Mouse (Mus musculus) heart, embryonic 16.5 days (tissue): ENCODE data around the gene Elmo1. TPM values are rescaled to one million over a fixed set of nuclear protein-coding genes. Genes with fewer than 3 reads are reported as not detected.
"Not testable (repeated sequence)": the region's sequence is repeated elsewhere in the genome, so short reads cannot be mapped to it uniquely, and the experiment has no call there.

Experiments used
- ATAC-seq: fragments of 200-750 bp; cut with Nextera tagmentation; replicated peaks from 2 replicates; pipeline ENCODE4 v1.8.0; 2017; ENCODE audit warnings: moderate number of reproducible peaks; ENCODE audit not compliant: insufficient read depth, low FRiP score; ENCODE audit errors: extremely low read depth
- H3K27ac ChIP-seq: fragments of 300-500 bp; sonication (generic); 2 replicates; pipeline ENCODE4 v1.5.1; 2014; ENCODE audit warnings: mild to moderate bottlenecking, low read length, control low read depth, moderate library complexity
- H3K27me3 ChIP-seq: fragments of 300-500 bp; sonication (generic); 2 replicates; pipeline ENCODE4 v1.6.1; 2014; ENCODE audit warnings: low read length, mixed read lengths; ENCODE audit not compliant: control insufficient read depth, insufficient read depth
- H3K36me3 ChIP-seq: fragments of 300-500 bp; sonication (generic); 2 replicates; pipeline ENCODE4 v1.6.1; 2014; ENCODE audit not compliant: control insufficient read depth, insufficient read depth
- H3K4me1 ChIP-seq: fragments of 300-500 bp; sonication (generic); 2 replicates; pipeline ENCODE4 v1.6.1; 2014; ENCODE audit warnings: low read length, mixed read lengths; ENCODE audit not compliant: control insufficient read depth, insufficient read depth
- H3K4me2 ChIP-seq: fragments of 300-500 bp; sonication (generic); 2 replicates; pipeline ENCODE4 v1.6.1; 2014; ENCODE audit warnings: low read depth, mild to moderate bottlenecking, control low read depth, low read length
- H3K4me3 ChIP-seq: fragments of 300-500 bp; sonication (generic); 2 replicates; pipeline ENCODE4 v1.5.1; 2014; ENCODE audit warnings: mild to moderate bottlenecking, control low read depth, low read length
- H3K9ac ChIP-seq: fragments of 300-500 bp; sonication (generic); 2 replicates; pipeline ENCODE4 v1.6.1; 2014; ENCODE audit warnings: low read length, control low read depth
- H3K9me3 ChIP-seq: fragments of 300-500 bp; sonication (generic); replicated peaks from 2 replicates; pipeline ENCODE4 v1.6.1; 2016; ENCODE audit warnings: low read length; ENCODE audit not compliant: control insufficient read depth
- WGBS: fragments of 180-500 bp; shearing (Covaris S2); extraction: QIAGEN DNeasy Blood & Tissue Kit; methylation state at CpG from one replicate; pipeline ENCODE4 v1.1.7; 2014; 5-methylcytosine and 5-hydroxymethylcytosine counted together
- polyA plus RNA-seq: library from polyadenylated mRNA; unstranded; fragments of >200 nt; fragmentation: Nextera tagmentation; extraction: Ambion mirVana; gene quantifications from 2 replicates; pipeline ENCODE4 v1.2.1, GENCODE M21; 2015

The Elmo1 gene
- polyA plus RNA-seq, 1 experiment from 2014 or later: 17.7 TPM

GRCm38 (mm10) chr13:20615596-20616469 is 525.4 kb downstream of the Elmo1 start:
- WGBS: 66% methylated on average over 10 of the region's 10 CpGs
- H3K9ac ChIP-seq: no peak overlapping the region
- H3K27me3 ChIP-seq: no peaks in the 10 kb centered on the region
- no peaks in the 10 kb centered on the region for H3K9me3 ChIP-seq
- no peak overlapping the region for H3K4me3 ChIP-seq
- ATAC-seq: no peak
- H3K4me2 ChIP-seq: no peak overlapping the region
- no peak overlapping the region for H3K27ac ChIP-seq
- H3K36me3 ChIP-seq: no peaks in the 10 kb centered on the region
- H3K4me1 ChIP-seq: no peaks in the 10 kb centered on the region; the same call in 1 of the 2 replicates

GRCm38 (mm10) chr13:20619946-20620345 is 529.5 kb downstream of the Elmo1 start:
- H3K36me3 ChIP-seq: no peaks in the 10 kb centered on the region
- ATAC-seq: no peak
- H3K4me1 ChIP-seq: no peaks in the 10 kb centered on the region
- no peaks in the 10 kb centered on the region for H3K27me3 ChIP-seq
- H3K4me3 ChIP-seq: no peak overlapping the region
- H3K9me3 ChIP-seq: no peaks in the 10 kb centered on the region
- no peak overlapping the region for H3K9ac ChIP-seq
- WGBS: 79% methylated on average over 5 of the region's 5 CpGs
- H3K27ac ChIP-seq: no peak overlapping the region
- no peak overlapping the region for H3K4me2 ChIP-seq

GRCm38 (mm10) chr13:20623071-20623850 is 532.9 kb downstream of the Elmo1 start:
- WGBS: 78% methylated on average over 7 of the region's 7 CpGs
- Histone ChIP-seq H3K27ac (no peak overlapping the region), H3K9ac (no peak overlapping the region), H3K4me1 (no peaks in the 10 kb centered on the region), H3K9me3 (peaks cover 6% of the 10 kb centered on the region; the same call in 1 of the 2 replicates), H3K4me3 (no peak overlapping the region), H3K4me2 (no peak overlapping the region), H3K27me3 (no peaks in the 10 kb centered on the region), H3K36me3 (no peaks in the 10 kb centered on the region)
- ATAC-seq: no peak

GRCm38 (mm10) chr13:20627796-20628195 is 537.4 kb downstream of the Elmo1 start:
- Histone ChIP-seq H3K9ac (no peak overlapping the region), H3K4me3 (no peak overlapping the region), H3K4me2 (no peak overlapping the region), H3K9me3 (peaks cover 6% of the 10 kb centered on the region; the same call in 1 of the 2 replicates), H3K4me1 (no peaks in the 10 kb centered on the region), H3K27ac (no peak overlapping the region), H3K36me3 (no peaks in the 10 kb centered on the region), H3K27me3 (no peaks in the 10 kb centered on the region)
- no peak for ATAC-seq
- WGBS: 74% methylated on average over 6 of the region's 6 CpGs

GRCm38 (mm10) chr13:20632477-20632876 is 542.1 kb downstream of the Elmo1 start:
- no peaks in the 10 kb centered on the region for H3K9me3 ChIP-seq
- no peak overlapping the region for H3K27ac ChIP-seq
- 36% methylated on average over 5 of the region's 5 CpGs for WGBS
- no peaks in the 10 kb centered on the region for H3K4me1 ChIP-seq
- H3K4me2 ChIP-seq: no peak overlapping the region
- H3K27me3 ChIP-seq: no peaks in the 10 kb centered on the region
- no peaks in the 10 kb centered on the region for H3K36me3 ChIP-seq
- H3K9ac ChIP-seq: no peak overlapping the region
- no peak overlapping the region for H3K4me3 ChIP-seq
- ATAC-seq: no peak

GRCm38 (mm10) chr13:20634679-20635078 is 544.3 kb downstream of the Elmo1 start:
- not testable (repeated sequence) for H3K9me3 ChIP-seq, H3K27me3 ChIP-seq, H3K4me2 ChIP-seq, H3K9ac ChIP-seq, H3K36me3 ChIP-seq, H3K4me3 ChIP-seq, ATAC-seq, H3K4me1 ChIP-seq, H3K27ac ChIP-seq
- 72% methylated on average over 1 of the region's 2 CpGs for WGBS

- H3K27ac ChIP-seq: no peak overlapping the region
- no peaks in the 10 kb centered on the region for H3K4me1 ChIP-seq
- no peaks in the 10 kb centered on the region for H3K36me3 ChIP-seq
- no peaks in the 10 kb centered on the region for H3K27me3 ChIP-seq
- no peak overlapping the region for H3K4me2 ChIP-seq
- no peak overlapping the region for H3K9ac ChIP-seq
- H3K9me3 ChIP-seq: no peaks in the 10 kb centered on the region
- no peak overlapping the region for H3K4me3 ChIP-seq
- WGBS: 65% methylated on average over 2 of the region's 2 CpGs
- no peak for ATAC-seq
Measured at GRCm38 (mm10) chr13:20635646-20636045, 545.2 kb downstream of the Elmo1 start.
